21 mouse cellular contexts compared by ENCODE assay signal in the genomic region with DNA sequence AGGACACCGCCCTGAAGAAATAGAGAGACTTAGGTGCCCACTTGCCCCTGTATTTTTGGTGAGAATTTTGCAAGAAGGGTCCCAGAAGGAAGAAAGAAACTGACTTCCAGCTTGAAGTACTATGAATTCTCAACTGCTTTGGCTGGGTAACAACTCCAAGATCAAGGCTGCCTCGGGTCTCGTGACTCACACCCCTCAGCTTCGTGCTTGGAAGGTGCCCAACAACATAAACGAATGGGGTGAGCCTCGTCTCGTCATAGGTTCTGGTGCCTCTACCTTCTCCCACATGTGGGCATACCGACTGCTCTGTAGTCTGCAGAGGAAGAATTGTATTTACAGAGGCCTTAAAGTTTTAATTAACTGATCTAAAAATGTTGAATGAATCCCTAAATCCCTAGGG.
DNase-seq lines count a peak whose midpoint lies in the region; ATAC-seq and TF ChIP-seq lines count a peak whose summit lies in the region.
"Had no signal": no experiment of that assay in that cellular context is flagged by ENCODE, and none has a peak within 500 bp of the region (broad histone marks: within the 10 kb centered on the region; RNA-seq: fewer than 3 reads in every experiment).

No protein-coding gene starts in this region.

- H3K9ac ChIP-seq in limb, embryonic 14.5 days (ENCODE audit: low read depth, low read length, severe bottlenecking) = no peak overlapping the region
- H3K9ac ChIP-seq in forebrain, embryonic 12.5 days = no peak overlapping the region
- H3K9ac ChIP-seq: forebrain, embryonic 15.5 days; heart, embryonic 15.5 days; hindbrain, embryonic 15.5 days had no signal

- H3K4me1 ChIP-seq in limb, embryonic 14.5 days (ENCODE audit: control insufficient read depth, insufficient read depth, low read length) = peaks cover 16% of the 10 kb centered on the region
- H3K4me1 ChIP-seq in forebrain, embryonic 12.5 days = peaks cover 13% of the 10 kb centered on the region

- WGBS in limb, embryonic 14.5 days = 40% methylated on average over 8 of the region's 8 CpGs
- 75% methylated on average over 8 of the region's 8 CpGs for WGBS in forebrain, embryonic 12.5 days

- no peak overlapping the region for H3K4me2 ChIP-seq in limb, embryonic 14.5 days (replicated peaks; ENCODE audit: low read depth, low read length, severe bottlenecking)
- no peak overlapping the region for H3K4me2 ChIP-seq in forebrain, embryonic 12.5 days
- H3K4me2 ChIP-seq: forebrain, embryonic 15.5 days; heart, embryonic 11.5 days; heart, embryonic 15.5 days; hindbrain, embryonic 15.5 days had no signal

- H3K36me3 ChIP-seq in limb, embryonic 14.5 days (ENCODE audit: control insufficient read depth, insufficient read depth, low read length) = no peaks in the 10 kb centered on the region
- no peaks in the 10 kb centered on the region for H3K36me3 ChIP-seq in forebrain, embryonic 12.5 days (replicated peaks)
- H3K36me3 ChIP-seq: embryonic facial prominence, embryonic 10.5 days; forebrain, embryonic 10.5 days; forebrain, embryonic 15.5 days; heart, embryonic 15.5 days; hindbrain, embryonic 15.5 days had no signal

- no peaks in the 10 kb centered on the region for H3K27me3 ChIP-seq in limb, embryonic 14.5 days (ENCODE audit: control insufficient read depth, insufficient read depth, low read length)
- H3K27me3 ChIP-seq in forebrain, embryonic 12.5 days = no peaks in the 10 kb centered on the region; the same call in 1 of the 2 replicates
- H3K27me3 ChIP-seq: forebrain, embryonic 15.5 days; heart, embryonic 15.5 days; hindbrain, embryonic 15.5 days had no signal

- peak; percentile 28 for DNase-seq in adrenal gland, postnatal 14 days
- no peak for DNase-seq in adrenal gland, adult 8-10 months
- peak; percentile 66 for DNase-seq in NIH3T3 (ENCODE audit: low read depth)
- DNase-seq in adrenal gland, postnatal 36 days = peak; percentile 28 to 31
- peak; percentile 24 for DNase-seq in limb, embryonic 14.5 days (ENCODE audit: low spot score)
- DNase-seq: B cell, adult 2 months; cerebellum, adult 2 months; cerebellum, postnatal 10 days; gastrocnemius, postnatal 14 days; heart, adult 2 months; kidney, adult 2 months had no signal

- TF ChIP-seq POLR2A in limb, embryonic 14.5 days (IDR thresholded peaks at IDR 0.05; ENCODE audit: borderline replicate concordance, extremely low read depth, insufficient read depth, insufficient read length) = no peak

- H3K4me3 ChIP-seq in limb, embryonic 14.5 days (replicated peaks; ENCODE audit: low read length) = no peak overlapping the region
- H3K4me3 ChIP-seq in forebrain, embryonic 12.5 days (replicated peaks) = no peak overlapping the region
- H3K4me3 ChIP-seq: embryonic facial prominence, embryonic 10.5 days; erythroblast, embryonic 14.5 days; forebrain, embryonic 10.5 days; forebrain, embryonic 15.5 days; heart, adult 2 months; heart, embryonic 15.5 days; hindbrain, embryonic 15.5 days had no signal

- no peaks in the 10 kb centered on the region for H3K9me3 ChIP-seq in limb, embryonic 14.5 days (ENCODE audit: control insufficient read depth, low read length)
- no peaks in the 10 kb centered on the region for H3K9me3 ChIP-seq in forebrain, embryonic 12.5 days
- H3K9me3 ChIP-seq: embryonic facial prominence, embryonic 10.5 days; forebrain, embryonic 10.5 days; forebrain, embryonic 15.5 days; heart, embryonic 15.5 days; hindbrain, embryonic 15.5 days had no signal

- no peak overlapping the region for H3K27ac ChIP-seq in limb, embryonic 14.5 days (replicated peaks; ENCODE audit: low read depth, low read length)
- no peak overlapping the region for H3K27ac ChIP-seq in forebrain, embryonic 12.5 days
- H3K27ac ChIP-seq: embryonic facial prominence, embryonic 10.5 days; forebrain, embryonic 10.5 days; forebrain, embryonic 15.5 days; heart, adult 2 months; heart, embryonic 15.5 days; hindbrain, embryonic 15.5 days had no signal

- no peak for ATAC-seq in limb, embryonic 14.5 days (ENCODE audit: low FRiP score, low read depth)
- no peak for ATAC-seq in forebrain, embryonic 12.5 days (ENCODE audit: low FRiP score)
- no peak for ATAC-seq in megakaryocyte, adult 5-6 weeks (ENCODE audit: poor library complexity, severe bottlenecking)
- ATAC-seq: forebrain, embryonic 15.5 days; intestine, embryonic 16.5 days had no signal
